Mouse (Mus musculus) CD4-positive naive resting alpha-beta T cell, adult 57 days (primary cell): ENCODE data around the gene Hinfp. TPM values are rescaled to one million over a fixed set of nuclear protein-coding genes. Genes with fewer than 3 reads are reported as not detected.

Experiments
- total RNA-seq: library from RNA; stranded (reverse); gene quantifications from one replicate; pipeline ENCODE4 v1.2.4, GENCODE M21; 2023

Gene Hinfp
- total RNA-seq: 44.8 TPM

DNA sequence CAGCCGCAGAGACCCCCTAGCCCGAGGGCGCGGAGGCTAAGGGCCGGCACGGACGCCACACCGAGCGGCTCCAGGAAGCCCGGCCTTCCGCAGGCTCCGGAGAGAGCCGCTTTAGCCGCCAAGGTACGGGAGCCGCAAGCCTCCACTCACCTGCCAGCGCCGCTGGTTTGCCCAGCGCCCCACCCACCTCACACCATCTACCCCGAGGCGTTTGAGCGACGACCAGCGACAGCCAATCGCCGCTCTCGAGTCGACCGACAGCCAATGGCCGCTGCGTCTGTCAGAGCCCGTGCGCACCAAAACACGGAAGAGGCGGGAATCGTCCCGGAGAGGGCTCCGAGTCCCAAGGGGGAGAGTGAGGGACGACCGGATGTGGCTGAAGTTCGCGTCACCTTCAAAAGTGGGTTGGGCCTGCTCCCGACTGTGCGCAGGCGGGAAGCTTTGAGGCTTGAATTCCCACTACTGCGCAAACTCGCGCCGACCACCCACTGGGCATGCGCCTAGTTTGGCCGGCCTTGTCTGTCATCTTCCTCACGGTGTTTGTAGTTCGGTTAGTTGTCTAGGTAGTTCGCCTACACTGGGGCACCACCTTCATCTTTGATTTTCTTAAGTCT is at the start of gene Hinfp:
Hinfp (minus strand) TSS at position 206 of the 614 bp plus-strand sequence.

DNA sequence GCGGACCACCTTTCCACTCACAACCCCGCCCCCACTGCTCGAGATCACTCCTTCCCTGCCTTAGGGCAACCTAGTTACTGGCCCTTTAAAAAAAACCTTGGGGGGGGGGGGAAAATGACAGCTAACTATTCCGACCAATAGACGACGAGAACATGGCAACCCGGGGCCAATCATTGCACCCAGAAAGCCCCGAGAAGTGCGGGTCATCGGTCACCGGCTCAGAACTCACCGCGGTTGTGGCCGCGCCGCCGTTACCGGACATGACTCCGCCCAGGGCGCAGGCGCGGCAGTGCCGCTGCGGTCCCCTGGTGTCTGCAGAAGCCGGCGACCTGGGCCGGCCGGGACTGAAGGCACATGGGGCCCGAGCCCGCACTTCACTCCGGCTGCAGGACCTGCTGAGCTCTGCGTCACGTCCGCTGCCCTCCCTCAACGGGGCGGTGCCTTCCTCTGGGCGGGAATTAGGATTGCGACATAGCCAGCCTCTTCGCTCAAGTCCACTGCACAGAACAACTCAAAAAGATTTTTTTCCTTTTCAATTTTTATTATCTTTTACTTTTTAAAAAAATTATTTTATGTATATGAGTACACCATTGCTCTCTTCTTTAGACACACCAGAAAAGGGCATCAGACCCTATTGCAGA is 38.4 kb upstream of the Hinfp start, which contains the start of gene Hmbs:
Hmbs (minus strand) TSS at position 448 of the 641 bp plus-strand sequence.

DNA sequence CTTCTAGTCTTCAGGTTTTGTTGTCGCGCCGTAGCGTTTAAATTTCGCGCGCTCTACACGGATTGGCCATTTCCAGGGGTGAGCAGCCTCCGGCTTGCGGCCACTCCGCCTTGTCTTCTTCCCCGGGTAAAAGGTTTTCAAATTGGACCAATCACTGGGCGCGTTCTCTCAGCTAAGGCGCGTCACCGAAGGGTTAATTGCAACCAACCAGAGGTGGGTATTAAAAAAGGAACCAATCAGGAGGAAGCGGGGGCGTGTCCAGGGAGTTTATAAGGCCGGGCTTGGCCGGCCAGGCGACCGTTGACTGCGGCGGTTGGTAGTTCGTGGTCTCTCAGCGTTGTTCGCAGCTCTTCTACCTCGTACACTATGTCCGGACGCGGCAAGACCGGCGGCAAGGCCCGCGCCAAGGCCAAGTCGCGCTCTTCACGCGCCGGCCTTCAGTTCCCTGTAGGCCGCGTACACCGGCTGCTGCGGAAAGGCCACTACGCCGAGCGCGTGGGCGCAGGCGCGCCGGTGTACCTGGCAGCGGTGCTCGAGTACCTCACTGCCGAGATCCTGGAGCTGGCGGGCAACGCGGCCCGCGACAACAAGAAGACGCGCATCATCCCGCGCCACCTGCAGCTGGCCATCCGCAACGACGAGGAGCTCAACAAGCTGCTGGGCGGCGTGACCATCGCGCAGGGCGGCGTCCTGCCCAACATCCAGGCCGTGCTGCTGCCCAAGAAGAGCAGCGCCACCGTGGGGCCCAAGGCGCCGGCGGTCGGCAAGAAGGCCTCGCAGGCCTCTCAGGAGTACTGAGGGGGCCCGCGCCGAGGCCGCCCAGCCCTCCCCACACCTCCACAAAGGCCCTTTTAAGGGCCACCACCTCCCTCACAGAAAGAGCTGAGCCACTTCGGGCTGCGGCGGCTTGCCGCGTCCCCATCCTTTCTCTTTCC is 29.2 kb upstream of the Hinfp start, which contains the start of gene H2afx:
H2afx (plus strand) TSS at position 299 of the 935 bp plus-strand sequence.

DNA sequence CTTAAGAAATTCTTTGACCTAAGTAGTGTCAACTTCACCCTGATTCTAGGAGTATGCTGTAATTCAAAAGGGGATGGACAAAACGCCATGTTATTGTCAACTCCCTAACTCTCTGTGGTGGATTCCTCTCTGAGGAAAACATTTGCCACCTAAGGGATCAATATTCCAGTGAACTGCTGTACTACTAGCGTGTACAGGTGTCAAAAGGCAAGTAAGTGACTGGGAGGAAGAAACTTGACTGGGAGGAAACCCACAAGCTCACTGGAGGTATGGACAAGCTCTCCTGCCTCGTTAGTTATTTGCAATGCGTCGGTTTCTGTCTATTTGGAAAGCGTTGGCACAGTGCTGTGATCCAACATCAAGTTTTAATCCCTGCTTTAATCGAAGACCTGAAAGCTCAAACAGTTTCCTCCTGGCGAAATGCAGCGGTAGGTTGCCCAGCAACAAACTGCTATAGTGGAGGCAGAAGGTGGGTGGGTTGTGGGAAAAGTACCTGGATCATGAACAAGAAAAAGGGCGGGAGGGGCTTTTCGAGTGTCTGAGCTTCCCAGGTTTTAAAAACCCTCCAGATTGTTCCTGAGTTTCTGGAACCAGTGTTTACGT is 20.4 kb upstream of the Hinfp start, which contains the start of gene Dpagt1:
Dpagt1 (plus strand) TSS at position 252 of the 603 bp plus-strand sequence.

DNA sequence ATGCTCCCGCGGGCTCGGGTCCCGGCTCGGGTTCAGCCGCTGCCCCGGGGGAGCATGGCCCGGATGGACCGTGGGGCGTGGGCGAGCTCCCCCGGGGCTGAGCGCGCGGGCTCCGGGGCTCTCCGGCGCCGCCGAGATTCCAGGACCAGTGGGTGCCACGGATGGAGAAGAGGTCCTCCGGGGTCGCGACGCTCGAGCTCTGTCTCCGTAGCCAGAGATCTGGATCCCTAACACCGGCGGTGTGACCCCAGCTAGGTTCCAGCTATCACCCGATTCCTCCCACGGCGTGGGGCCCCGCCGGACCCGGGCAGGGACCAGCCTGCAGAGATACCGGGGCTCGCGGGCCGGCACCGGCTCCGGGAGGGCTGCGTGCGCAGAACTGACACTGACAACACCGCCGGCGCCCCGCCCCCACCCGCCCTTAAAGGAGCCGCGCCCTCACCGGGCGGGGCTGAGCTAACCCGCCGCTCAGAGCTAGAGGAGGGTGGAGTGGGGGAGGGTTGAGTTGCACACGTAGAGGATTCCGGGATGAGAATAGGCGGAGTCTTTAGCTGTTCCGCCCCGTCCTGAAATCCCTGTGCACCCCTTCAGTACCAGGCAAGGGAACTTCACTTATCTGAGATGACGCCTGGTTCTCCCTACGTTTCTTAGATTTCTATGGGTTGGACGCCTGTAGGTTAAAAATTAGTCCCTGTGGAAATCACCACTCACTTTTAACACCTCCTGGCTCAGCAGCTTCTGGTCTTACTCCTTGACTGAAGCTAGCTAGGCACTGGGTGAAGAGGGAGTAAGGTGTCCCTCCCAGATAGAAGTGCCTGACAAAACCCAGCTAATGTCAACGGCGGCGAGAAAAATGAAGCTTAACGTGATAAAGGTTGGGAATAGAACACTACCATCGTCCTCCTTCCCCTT is 14.7 kb upstream of the Hinfp start, which contains the start of gene C2cd2l:
C2cd2l (minus strand) TSS at position 399 of the 912 bp plus-strand sequence.

DNA sequence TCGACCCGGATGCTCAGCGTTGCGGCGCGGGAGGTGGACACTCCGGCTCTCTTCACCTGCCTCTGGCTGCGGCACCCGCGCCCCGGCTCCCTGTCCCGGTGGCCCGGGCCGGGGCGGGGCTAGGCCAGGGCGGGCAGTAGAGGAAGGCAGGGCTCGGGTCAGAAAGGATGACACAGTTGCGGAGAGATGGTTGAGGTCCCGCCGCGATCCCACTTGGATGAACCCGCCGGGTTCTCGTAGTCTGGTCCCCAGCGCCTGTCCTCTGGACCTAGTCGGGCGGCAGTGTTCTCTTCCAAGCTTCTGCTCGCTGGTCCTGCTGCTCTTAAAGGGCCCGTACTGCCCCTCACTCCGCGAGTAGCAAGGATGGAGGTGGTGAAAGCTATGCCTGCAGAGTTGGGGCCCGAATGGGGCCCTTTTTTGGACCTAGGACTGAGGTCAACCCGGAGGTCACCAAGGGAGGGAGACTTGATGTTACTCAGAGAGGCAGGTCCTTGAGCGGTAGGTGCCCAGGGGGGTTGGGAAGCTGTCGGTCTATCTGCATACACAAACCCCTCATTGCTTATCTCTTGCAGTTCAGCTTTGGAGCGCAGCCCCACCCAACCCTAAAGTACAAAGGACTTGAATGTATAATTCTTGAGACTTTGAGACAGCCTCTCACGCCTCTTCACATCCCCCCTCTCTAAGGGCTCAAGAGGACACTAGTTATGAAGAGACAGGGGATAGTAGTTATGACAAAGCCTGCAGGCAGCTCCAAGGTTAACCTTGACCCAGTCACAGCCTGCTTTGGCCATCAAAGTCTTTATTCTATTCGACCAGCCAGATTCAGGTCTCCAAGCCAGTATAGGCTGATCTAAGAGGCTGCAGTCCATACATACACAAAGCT is 17.2 kb downstream of the Hinfp start, which contains the start of gene Abcg4:
Abcg4 (minus strand) TSS at position 540 of the 883 bp plus-strand sequence.

DNA sequence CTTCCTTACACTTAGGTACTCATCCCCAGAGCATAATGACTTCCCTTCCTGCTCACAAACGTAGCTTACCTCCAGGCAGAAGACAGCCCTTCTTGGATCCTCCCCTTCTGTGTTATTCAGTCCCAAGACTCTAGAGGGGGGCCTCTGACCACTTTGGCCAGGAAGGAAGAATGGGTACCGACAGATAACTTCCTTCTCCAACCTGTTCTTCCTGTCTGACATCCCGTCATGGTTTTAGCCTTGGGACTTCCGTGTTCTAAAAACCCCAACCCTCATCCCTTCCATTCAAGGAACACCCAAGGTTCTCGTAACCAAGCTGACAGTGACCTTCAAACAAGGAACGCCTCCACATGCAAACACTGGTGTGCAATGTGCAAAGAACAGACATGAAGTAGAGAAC is 37.0 kb downstream of the Hinfp start, which contains the start of gene Nlrx1:
Nlrx1 (minus strand) TSS at position 168 of the 400 bp plus-strand sequence.

DNA sequence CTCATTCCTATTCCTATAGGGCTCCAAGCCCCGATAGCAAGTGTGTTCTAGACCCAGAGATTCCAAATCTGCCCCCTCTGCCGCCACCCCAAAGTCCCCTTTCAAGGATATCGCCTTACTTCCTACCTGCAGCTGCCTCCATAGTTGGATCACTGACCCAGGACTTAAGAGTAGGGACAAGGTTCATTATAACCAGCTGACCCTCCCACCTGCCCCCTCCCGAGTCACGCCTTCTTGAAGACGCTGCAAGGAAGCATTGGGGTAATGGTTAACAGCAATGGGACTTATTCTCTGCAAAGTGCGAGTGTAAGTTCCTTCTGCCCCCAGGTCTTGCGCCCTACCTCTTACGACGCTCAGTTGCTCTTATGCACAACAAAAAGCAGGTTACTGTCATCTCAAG is 54.2 kb downstream of the Hinfp start, which contains the start of gene Pdzd3:
Pdzd3 (minus strand) TSS at position 158 of the 400 bp plus-strand sequence.

Other genes starting within 250 kb of the Hinfp start
- gene Usp2, start 238.7 kb downstream of the Hinfp start, total RNA-seq: 86.6 TPM
- gene Mfrp, start 203.9 kb downstream of the Hinfp start, total RNA-seq: 1.9 TPM
- gene C1qtnf5, start 198.4 kb downstream of the Hinfp start, total RNA-seq: not detected
- 0.89 TPM for gene Gm49380, start 192.2 kb downstream of the Hinfp start, total RNA-seq
- gene Rnf26, start 192.2 kb downstream of the Hinfp start, total RNA-seq: 21.7 TPM
- 3.5 TPM for gene Mcam, start 171.2 kb downstream of the Hinfp start, total RNA-seq
- gene Cbl, start 71.6 kb downstream of the Hinfp start, total RNA-seq: 176 TPM
- gene Ccdc153, start 65.0 kb downstream of the Hinfp start, total RNA-seq: not detected
- not detected for gene Pdzd3, start 54.2 kb downstream of the Hinfp start, total RNA-seq
- 5.8 TPM for gene Nlrx1, start 37.1 kb downstream of the Hinfp start, total RNA-seq
- gene Abcg4, start 17.1 kb downstream of the Hinfp start, total RNA-seq: 0.53 TPM
- 25.9 TPM for gene C2cd2l, start 14.6 kb upstream of the Hinfp start, total RNA-seq
- 7.2 TPM for gene Dpagt1, start 20.3 kb upstream of the Hinfp start, total RNA-seq
- gene H2afx, start 29.0 kb upstream of the Hinfp start, total RNA-seq: 44.3 TPM
- gene Hmbs, start 38.6 kb upstream of the Hinfp start, total RNA-seq: 11.2 TPM
- gene Vps11, start 56.0 kb upstream of the Hinfp start, total RNA-seq: 56.4 TPM
- gene Hyou1, start 73.8 kb upstream of the Hinfp start, total RNA-seq: 64.4 TPM
- gene Slc37a4, start 91.2 kb upstream of the Hinfp start, total RNA-seq: 16.9 TPM
- 2,873 TPM for gene Rps25, start 101.5 kb upstream of the Hinfp start, total RNA-seq
- 41.6 TPM for gene Trappc4, start 101.9 kb upstream of the Hinfp start, total RNA-seq
- gene Ccdc84, start 112.9 kb upstream of the Hinfp start, total RNA-seq: 44.1 TPM
- not detected for gene Foxr1, start 135.5 kb upstream of the Hinfp start, total RNA-seq
- not detected for gene Upk2, start 149.3 kb upstream of the Hinfp start, total RNA-seq
- gene Bcl9l, start 177.2 kb upstream of the Hinfp start, total RNA-seq: 176 TPM